Mouse (Mus musculus): ENCODE results near the gene Krt33a. TPM values are rescaled to one million over a fixed set of nuclear protein-coding genes. Genes with fewer than 3 reads are reported as not detected.

The Krt33a gene
- polyA plus RNA-seq, 1 experiment from 2014 or later = not detected

DNA sequence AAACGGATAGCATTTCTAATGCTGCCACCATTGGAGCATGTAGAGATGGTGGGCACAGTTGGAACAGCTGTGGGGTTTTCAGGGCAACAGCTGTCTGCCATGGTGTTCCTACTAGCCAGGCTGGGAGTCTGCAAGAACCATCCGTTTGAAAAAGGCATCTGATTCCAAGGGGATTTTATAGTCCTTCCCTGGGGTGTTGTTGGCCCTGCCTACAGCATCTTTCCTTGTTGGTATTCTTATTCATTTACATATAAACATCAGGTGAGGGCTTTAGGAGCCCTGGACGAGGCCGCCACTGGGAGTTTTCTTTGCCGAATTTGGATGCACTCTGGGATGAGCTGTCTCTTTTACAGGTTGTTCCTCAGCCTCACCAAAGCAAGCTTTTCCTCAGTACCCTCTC is 37.1 kb downstream of the Krt33a start, which contains the start of gene Krtap29-1:
Gene Krtap29-1, minus strand, starts transcription at position 101 of the 400 bp plus-strand sequence.
- no peak for DNase-seq (ENCODE audit: low spot score)
- H3K9me3 ChIP-seq = peaks cover 4% of the 10 kb centered on the region; the same call in 1 of the 2 replicates
- no peak within 1 kb of the TSS for H3K4me3 ChIP-seq
- H3K27ac ChIP-seq = no peak within 1 kb of the TSS
- no peaks in the 10 kb centered on the region for H3K27me3 ChIP-seq (ENCODE audit: insufficient read depth, poor library complexity, severe bottlenecking)
- H3K36me3 ChIP-seq = no peaks in the 10 kb centered on the region
- 74% methylated on average over 5 of the region's 5 CpGs for WGBS
- H3K4me1 ChIP-seq (replicated peaks) = no peaks in the 10 kb centered on the region

DNA sequence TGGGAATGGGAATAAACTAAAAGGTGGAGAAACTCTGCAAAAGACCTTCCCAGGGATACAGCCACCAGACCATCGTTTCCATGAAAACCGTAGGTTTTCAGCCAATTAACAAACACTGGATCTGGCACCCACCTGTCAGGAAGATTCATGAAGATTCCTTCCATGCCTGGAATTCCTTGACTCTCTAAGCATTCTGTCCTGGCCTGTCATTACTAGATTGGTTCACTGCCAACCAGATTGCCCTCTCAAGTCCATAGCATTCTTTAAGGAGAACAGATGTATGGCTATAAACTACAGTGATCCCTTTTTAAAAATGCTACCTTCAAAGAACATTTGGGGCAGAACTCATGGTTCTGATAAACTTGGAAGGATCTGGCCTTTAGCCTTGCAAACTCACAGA is 50.1 kb downstream of the Krt33a start:
- Histone ChIP-seq H3K9me3 (no peaks in the 10 kb centered on the region), H3K4me1 (replicated peaks) (peaks cover 5% of the 10 kb centered on the region; the same call in 1 of the 2 replicates), H3K27ac (no peak overlapping the region), H3K36me3 (no peaks in the 10 kb centered on the region), H3K4me3 (no peak overlapping the region), H3K27me3 (ENCODE audit: insufficient read depth, poor library complexity, severe bottlenecking) (no peaks in the 10 kb centered on the region)
- DNase-seq (ENCODE audit: low spot score) = no peak
- WGBS = 69% methylated on average over 2 of the region's 2 CpGs

DNA sequence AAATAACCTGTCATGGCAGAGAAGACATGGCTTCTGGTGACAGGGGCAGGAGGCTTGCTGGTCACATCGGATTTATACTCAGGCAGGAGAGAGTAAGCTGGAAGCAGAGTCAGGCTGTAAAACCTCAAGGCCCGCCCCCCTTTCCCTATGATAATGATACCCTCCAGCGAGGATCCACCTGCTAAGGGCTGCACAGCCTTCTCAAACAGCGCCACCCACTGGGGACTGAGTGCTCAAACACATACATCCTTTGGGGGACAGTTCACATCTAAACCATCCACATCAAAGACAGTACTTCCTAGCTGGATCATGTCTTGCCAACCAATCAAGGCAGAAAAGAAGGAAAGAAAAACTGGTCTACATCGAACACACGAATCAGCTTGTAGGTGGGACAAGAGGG is 51.8 kb downstream of the Krt33a start:
- WGBS = 53% methylated on average over 6 of the region's 6 CpGs
- DNase-seq (ENCODE audit: low spot score) = no peak
- H3K27me3 ChIP-seq (ENCODE audit: insufficient read depth, poor library complexity, severe bottlenecking) = no peaks in the 10 kb centered on the region

More for the DNA sequence above, 51.8 kb downstream of the Krt33a start:
- Histone ChIP-seq H3K4me1 (replicated peaks) (peaks cover 5% of the 10 kb centered on the region; the same call in 1 of the 2 replicates), H3K9me3 (no peaks in the 10 kb centered on the region), H3K27ac (no peak overlapping the region), H3K4me3 (no peak overlapping the region), H3K36me3 (no peaks in the 10 kb centered on the region)

Other genes with a start within 250 kb of the Krt33a start
- gene Gm11595, start 243.3 kb downstream of the Krt33a start, polyA plus RNA-seq (2016; fragmentation: Nextera tagmentation; extraction: Ambion mirVana) = not detected in 2 replicates
- not detected in 2 replicates for gene Krtap4-8, start 235.5 kb downstream of the Krt33a start, polyA plus RNA-seq (2016; fragmentation: Nextera tagmentation; extraction: Ambion mirVana)
- not detected in 2 replicates for gene Krtap4-9, start 231.0 kb downstream of the Krt33a start, polyA plus RNA-seq (2016; fragmentation: Nextera tagmentation; extraction: Ambion mirVana)
- gene Gm11596, start 222.7 kb downstream of the Krt33a start, polyA plus RNA-seq (2016; fragmentation: Nextera tagmentation; extraction: Ambion mirVana) = not detected in 2 replicates
- gene Gm11569, start 217.3 kb downstream of the Krt33a start, polyA plus RNA-seq (2016; fragmentation: Nextera tagmentation; extraction: Ambion mirVana) = not detected in 2 replicates
- gene Gm11554, start 211.8 kb downstream of the Krt33a start, polyA plus RNA-seq (2016; fragmentation: Nextera tagmentation; extraction: Ambion mirVana) = not detected in 2 replicates
- gene Krtap4-13, start 206.3 kb downstream of the Krt33a start, polyA plus RNA-seq (2016; fragmentation: Nextera tagmentation; extraction: Ambion mirVana) = not detected in 2 replicates
- not detected in 2 replicates for gene Gm11564, start 200.5 kb downstream of the Krt33a start, polyA plus RNA-seq (2016; fragmentation: Nextera tagmentation; extraction: Ambion mirVana)
- gene 2300003K06Rik, start 178.1 kb downstream of the Krt33a start, polyA plus RNA-seq (2016; fragmentation: Nextera tagmentation; extraction: Ambion mirVana) = not detected in 2 replicates
- gene Krtap4-16, start 164.6 kb downstream of the Krt33a start, polyA plus RNA-seq (2016; fragmentation: Nextera tagmentation; extraction: Ambion mirVana) = not detected in 2 replicates
- gene Gm11568, start 158.3 kb downstream of the Krt33a start, polyA plus RNA-seq (2016; fragmentation: Nextera tagmentation; extraction: Ambion mirVana) = not detected in 2 replicates
- gene Gm11559, start 151.7 kb downstream of the Krt33a start, polyA plus RNA-seq (2016; fragmentation: Nextera tagmentation; extraction: Ambion mirVana) = not detected in 2 replicates
- not detected in 2 replicates for gene Krtap9-1, start 142.8 kb downstream of the Krt33a start, polyA plus RNA-seq (2016; fragmentation: Nextera tagmentation; extraction: Ambion mirVana)
- gene Gm11567, start 137.0 kb downstream of the Krt33a start, polyA plus RNA-seq (2016; fragmentation: Nextera tagmentation; extraction: Ambion mirVana) = not detected in 2 replicates
- gene Krtap31-1, start 108.3 kb downstream of the Krt33a start, polyA plus RNA-seq (2016; fragmentation: Nextera tagmentation; extraction: Ambion mirVana) = not detected in 2 replicates
- not detected in 2 replicates for gene Gm11565, start 101.5 kb downstream of the Krt33a start, polyA plus RNA-seq (2016; fragmentation: Nextera tagmentation; extraction: Ambion mirVana)
- gene Krtap31-2, start 79.9 kb downstream of the Krt33a start, polyA plus RNA-seq (2016; fragmentation: Nextera tagmentation; extraction: Ambion mirVana) = not detected in 2 replicates
- gene Krtap9-5, start 67.7 kb downstream of the Krt33a start, polyA plus RNA-seq (2016; fragmentation: Nextera tagmentation; extraction: Ambion mirVana) = not detected in 2 replicates
- not detected in 2 replicates for gene Krtap29-1, start 37.2 kb downstream of the Krt33a start, polyA plus RNA-seq (2016; fragmentation: Nextera tagmentation; extraction: Ambion mirVana)
- gene Krtap16-1, start 29.6 kb downstream of the Krt33a start, polyA plus RNA-seq (2016; fragmentation: Nextera tagmentation; extraction: Ambion mirVana) = not detected in 2 replicates
- gene Krtap17-1, start 22.2 kb downstream of the Krt33a start, polyA plus RNA-seq (2016; fragmentation: Nextera tagmentation; extraction: Ambion mirVana) = not detected in 2 replicates
- not detected in 2 replicates for gene Krt33b, start 13.7 kb upstream of the Krt33a start, polyA plus RNA-seq (2016; fragmentation: Nextera tagmentation; extraction: Ambion mirVana)
- not detected in 2 replicates for gene Krt34, start 25.3 kb upstream of the Krt33a start, polyA plus RNA-seq (2016; fragmentation: Nextera tagmentation; extraction: Ambion mirVana)
- not detected in 2 replicates for gene Krt31, start 34.3 kb upstream of the Krt33a start, polyA plus RNA-seq (2016; fragmentation: Nextera tagmentation; extraction: Ambion mirVana)
- not detected in 2 replicates for gene Krt32, start 72.0 kb upstream of the Krt33a start, polyA plus RNA-seq (2016; fragmentation: Nextera tagmentation; extraction: Ambion mirVana)
- not detected in 2 replicates for gene Krt35, start 80.0 kb upstream of the Krt33a start, polyA plus RNA-seq (2016; fragmentation: Nextera tagmentation; extraction: Ambion mirVana)
- not detected in 2 replicates for gene Krt36, start 89.4 kb upstream of the Krt33a start, polyA plus RNA-seq (2016; fragmentation: Nextera tagmentation; extraction: Ambion mirVana)
- 0.43 TPM in 1 of 2 replicates, not detected in the other for gene Krt13, start 105.4 kb upstream of the Krt33a start, polyA plus RNA-seq (2016; fragmentation: Nextera tagmentation; extraction: Ambion mirVana)
- gene Krt15, start 119.7 kb upstream of the Krt33a start, polyA plus RNA-seq (2016; fragmentation: Nextera tagmentation; extraction: Ambion mirVana) = 0.73 and 2.9 TPM in 2 replicates
- gene Krt19, start 132.5 kb upstream of the Krt33a start, polyA plus RNA-seq (2016; fragmentation: Nextera tagmentation; extraction: Ambion mirVana) = 11.4 and 12.7 TPM in 2 replicates
- gene Krt9, start 177.0 kb upstream of the Krt33a start, polyA plus RNA-seq (2016; fragmentation: Nextera tagmentation; extraction: Ambion mirVana) = not detected in 2 replicates
- 1.5 and 1.9 TPM in 2 replicates for gene Krt14, start 191.3 kb upstream of the Krt33a start, polyA plus RNA-seq (2016; fragmentation: Nextera tagmentation; extraction: Ambion mirVana)
- not detected in 2 replicates for gene Krt16, start 232.7 kb upstream of the Krt33a start, polyA plus RNA-seq (2016; fragmentation: Nextera tagmentation; extraction: Ambion mirVana)
- 0.16 TPM in 1 of 2 replicates, not detected in the other for gene Krt17, start 244.8 kb upstream of the Krt33a start, polyA plus RNA-seq (2016; fragmentation: Nextera tagmentation; extraction: Ambion mirVana)